Mouse (Mus musculus) stomach, postnatal 0 days (tissue): Measurements from ENCODE around the gene Rpn1.

Experiments
- CTCF ChIP-seq: IDR thresholded peaks from 2 replicates; pipeline ENCODE4 v1.5.1; 2016; ENCODE audit warnings: antibody characterized with exemption, low read depth, mild to moderate bottlenecking, moderate library complexity
- EP300 ChIP-seq: optimal IDR thresholded peaks from 2 replicates; pipeline ENCODE3; 2016; ENCODE audit warnings: antibody characterized with exemption

- no peak for TF ChIP-seq EP300
- TF ChIP-seq CTCF: no peak
Measured at GRCm38 (mm10) chr6:88062398-88062797, 21.9 kb upstream of the Rpn1 start.
